Mouse (Mus musculus): ENCODE measurements at regions not wholly inside any gene's neighbourhood (a gene's known extent, or its start where the extent isn't known, plus 50 kb on each side); places are given as distances from the start of the nearest gene placed in this dataset.
A peak's percentile ranks its signal among the peaks of the same experiment; 100 is the strongest.

DNA sequence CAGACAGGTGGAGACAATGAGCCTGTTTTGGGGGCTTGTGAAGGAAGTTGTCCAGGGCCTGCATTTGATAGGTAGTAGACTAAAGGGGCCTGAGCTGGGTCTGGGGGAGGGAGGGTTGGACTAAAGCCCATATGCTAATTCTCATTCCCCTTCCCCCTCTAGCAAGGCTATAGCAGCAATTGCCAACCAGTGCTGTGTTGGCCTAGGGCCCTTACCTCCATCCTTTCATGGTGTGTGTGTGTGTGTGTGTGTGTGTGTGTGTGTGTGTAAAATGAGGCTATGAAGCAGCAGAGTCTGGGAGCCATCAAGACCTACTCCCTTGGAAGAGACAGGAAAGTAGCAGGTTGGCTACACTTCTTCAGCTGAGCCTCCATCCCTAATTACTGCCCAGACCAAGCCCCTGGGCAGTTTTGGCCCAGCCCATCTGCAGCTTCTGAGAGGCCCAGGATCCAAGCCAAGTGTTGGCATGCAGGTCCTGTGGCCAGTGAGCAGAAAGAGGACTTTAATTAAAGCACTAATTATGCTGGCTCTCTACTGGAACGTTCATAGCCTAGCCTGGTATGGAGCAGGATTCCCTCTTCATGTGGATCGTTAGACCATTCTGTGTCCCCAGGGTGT is 143.4 kb downstream of the Dhx35 start:
- Histone ChIP-seq H3K27me3 (replicated peaks; ENCODE audit: control insufficient read depth, insufficient read depth, low read length) (no peaks in the 10 kb centered on the region), H3K9ac (ENCODE audit: low read depth, low read length) (no peak overlapping the region), H3K4me2 (no peak overlapping the region), H3K4me3 (ENCODE audit: low read depth, low read length) (no peak overlapping the region), H3K36me3 (ENCODE audit: control insufficient read depth, insufficient read depth, low read length) (no peaks in the 10 kb centered on the region), H3K9me3 (ENCODE audit: control insufficient read depth, low read length) (no peaks in the 10 kb centered on the region), H3K4me1 (replicated peaks; ENCODE audit: control insufficient read depth, insufficient read depth, low read length) (no peaks in the 10 kb centered on the region), H3K27ac (ENCODE audit: low read depth, low read length) (no peak overlapping the region)
- no peak for DNase-seq (ENCODE audit: low spot score)
- ATAC-seq (replicated peaks; ENCODE audit: low FRiP score): no peak
- WGBS: 83% methylated on average over 2 of the region's 2 CpGs

DNA sequence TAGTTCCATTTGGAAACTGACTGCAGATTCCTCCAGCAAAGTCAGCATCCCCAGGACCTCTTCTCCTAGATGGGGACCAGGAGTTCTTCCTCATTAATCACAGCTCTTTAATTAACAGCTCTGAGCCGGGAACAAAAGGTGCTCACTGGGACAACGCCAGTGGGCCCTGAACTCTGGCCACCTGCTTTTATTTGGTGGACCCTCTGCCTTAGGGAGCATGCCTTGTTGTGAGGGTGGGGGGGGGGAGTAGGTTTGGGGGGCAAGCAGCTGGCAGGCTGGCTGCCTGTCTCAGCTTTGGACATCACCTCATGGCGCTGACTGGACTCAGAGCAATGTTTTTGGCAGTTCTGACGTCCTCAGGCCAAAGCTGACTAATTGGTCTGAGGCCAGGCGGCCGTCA is 154.8 kb downstream of the Dhx35 start:
- no peak overlapping the region for H3K9ac ChIP-seq (ENCODE audit: low read depth, low read length)
- H3K4me3 ChIP-seq (ENCODE audit: low read depth, low read length): no peak overlapping the region
- no peaks in the 10 kb centered on the region for H3K36me3 ChIP-seq (ENCODE audit: control insufficient read depth, insufficient read depth, low read length)
- H3K4me1 ChIP-seq (replicated peaks; ENCODE audit: control insufficient read depth, insufficient read depth, low read length): no peaks in the 10 kb centered on the region
- H3K4me2 ChIP-seq: no peak overlapping the region
- H3K27ac ChIP-seq (ENCODE audit: low read depth, low read length): no peak overlapping the region
- H3K9me3 ChIP-seq (ENCODE audit: control insufficient read depth, low read length): no peaks in the 10 kb centered on the region; the same call in 1 of the 2 replicates
- WGBS: 36% methylated on average over 6 of the region's 6 CpGs
- H3K27me3 ChIP-seq (replicated peaks; ENCODE audit: control insufficient read depth, insufficient read depth, low read length): no peaks in the 10 kb centered on the region
- no peak for ATAC-seq (replicated peaks; ENCODE audit: low FRiP score)
- no peak for DNase-seq (ENCODE audit: low spot score)

DNA sequence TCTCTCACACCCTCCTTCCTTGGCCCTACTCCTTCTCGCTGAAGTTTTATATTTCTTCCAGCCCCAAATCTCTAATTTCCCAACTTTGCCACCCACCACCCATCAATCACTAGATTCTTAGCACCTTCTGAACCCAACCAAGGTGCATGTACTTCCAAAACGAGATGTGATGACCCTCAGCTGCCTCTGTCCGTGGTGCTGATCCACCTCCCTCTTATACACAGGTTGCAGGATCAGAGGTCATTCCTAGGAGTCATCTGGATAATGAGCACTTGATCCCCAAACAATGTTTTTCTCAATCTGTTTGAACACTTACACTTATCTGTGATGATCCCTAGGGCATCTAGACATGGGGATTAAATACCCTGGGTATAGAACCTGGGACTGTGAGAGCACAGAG is 156.5 kb downstream of the Dhx35 start:
- DNase-seq (ENCODE audit: low spot score): no peak
- H3K27ac ChIP-seq (ENCODE audit: low read depth, low read length): no peak overlapping the region
- no peaks in the 10 kb centered on the region; the same call in 1 of the 2 replicates for H3K9me3 ChIP-seq (ENCODE audit: control insufficient read depth, low read length)
- ATAC-seq (replicated peaks; ENCODE audit: low FRiP score): no peak
- 27% methylated on average over 3 of the region's 3 CpGs for WGBS
- H3K9ac ChIP-seq (ENCODE audit: low read depth, low read length): no peak overlapping the region
- H3K36me3 ChIP-seq (ENCODE audit: control insufficient read depth, insufficient read depth, low read length): no peaks in the 10 kb centered on the region
- no peak overlapping the region for H3K4me3 ChIP-seq (ENCODE audit: low read depth, low read length)
- H3K4me1 ChIP-seq (replicated peaks; ENCODE audit: control insufficient read depth, insufficient read depth, low read length): no peaks in the 10 kb centered on the region
- no peak overlapping the region for H3K4me2 ChIP-seq
- H3K27me3 ChIP-seq (replicated peaks; ENCODE audit: control insufficient read depth, insufficient read depth, low read length): no peaks in the 10 kb centered on the region

DNA sequence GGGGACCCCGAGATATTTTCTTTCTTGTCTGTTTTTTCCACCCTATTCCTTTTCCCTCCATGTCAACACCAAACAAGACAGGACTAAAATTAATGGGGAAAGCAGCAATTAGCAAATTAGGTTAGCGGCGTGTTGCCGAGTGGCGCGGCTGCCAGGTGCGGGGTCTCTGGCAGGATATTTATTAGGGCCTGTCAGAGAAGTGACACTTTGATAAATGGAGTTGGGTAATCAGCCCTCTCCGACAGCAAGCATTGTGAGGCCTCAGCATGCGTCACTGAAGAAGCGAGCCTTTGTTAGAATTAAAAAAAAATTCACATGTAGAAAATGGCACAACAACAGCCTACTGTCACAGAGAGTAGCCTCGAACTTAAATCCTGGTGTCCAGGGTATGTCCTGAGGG is 162.3 kb downstream of the Dhx35 start:
- ATAC-seq (replicated peaks; ENCODE audit: low FRiP score) (no peak), DNase-seq (ENCODE audit: low spot score) (no peak)
- H3K4me1 ChIP-seq (replicated peaks; ENCODE audit: control insufficient read depth, insufficient read depth, low read length): no peaks in the 10 kb centered on the region
- 76% methylated on average over 11 of the region's 11 CpGs for WGBS
- H3K36me3 ChIP-seq (ENCODE audit: control insufficient read depth, insufficient read depth, low read length): no peaks in the 10 kb centered on the region
- H3K9me3 ChIP-seq (ENCODE audit: control insufficient read depth, low read length): no peaks in the 10 kb centered on the region
- no peak overlapping the region for H3K27ac ChIP-seq (ENCODE audit: low read depth, low read length)
- H3K9ac ChIP-seq (ENCODE audit: low read depth, low read length): no peak overlapping the region
- no peak overlapping the region for H3K4me2 ChIP-seq
- H3K4me3 ChIP-seq (ENCODE audit: low read depth, low read length): no peak overlapping the region
- no peaks in the 10 kb centered on the region for H3K27me3 ChIP-seq (replicated peaks; ENCODE audit: control insufficient read depth, insufficient read depth, low read length)

DNA sequence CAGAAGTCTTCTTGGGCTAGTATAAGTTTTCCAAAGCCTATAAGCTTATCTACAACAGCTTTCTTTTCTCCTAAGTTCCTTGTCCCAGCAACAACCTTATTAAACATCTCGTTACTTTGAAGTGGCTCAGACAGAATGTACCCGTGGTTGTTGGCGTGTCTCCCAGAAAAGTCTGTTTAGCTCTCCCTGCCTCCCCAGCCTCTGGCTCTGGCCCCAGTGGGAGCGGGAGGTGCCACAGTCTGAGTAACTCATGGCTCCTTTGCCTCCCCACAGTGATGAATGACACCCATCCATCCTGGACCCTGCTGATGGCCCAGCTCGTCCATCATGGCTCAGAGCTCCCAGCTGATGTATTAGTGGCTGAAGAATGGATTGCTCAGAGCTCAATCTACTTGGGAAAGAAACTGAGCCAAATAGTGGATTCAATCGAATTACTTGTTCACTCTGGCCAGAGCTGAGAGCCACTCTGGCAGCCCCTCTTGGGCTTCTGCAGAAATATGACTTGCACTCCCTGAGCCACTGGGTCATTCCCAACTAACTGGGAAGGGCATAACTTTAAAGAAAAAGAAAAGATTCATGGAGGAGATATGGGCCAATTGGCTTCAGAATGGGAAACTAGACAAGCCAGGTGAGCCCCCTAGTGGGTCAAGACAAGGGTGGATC is 170.5 kb downstream of the Dhx35 start:
- Histone ChIP-seq H3K27me3 (replicated peaks; ENCODE audit: control insufficient read depth, insufficient read depth, low read length) (no peaks in the 10 kb centered on the region), H3K9ac (ENCODE audit: low read depth, low read length) (no peak overlapping the region), H3K9me3 (ENCODE audit: control insufficient read depth, low read length) (no peaks in the 10 kb centered on the region), H3K27ac (ENCODE audit: low read depth, low read length) (no peak overlapping the region), H3K36me3 (ENCODE audit: control insufficient read depth, insufficient read depth, low read length) (no peaks in the 10 kb centered on the region), H3K4me1 (replicated peaks; ENCODE audit: control insufficient read depth, insufficient read depth, low read length) (no peaks in the 10 kb centered on the region), H3K4me2 (no peak overlapping the region), H3K4me3 (ENCODE audit: low read depth, low read length) (no peak overlapping the region)
- WGBS: 75% methylated on average over 6 of the region's 6 CpGs
- ATAC-seq (replicated peaks; ENCODE audit: low FRiP score) (no peak), DNase-seq (ENCODE audit: low spot score) (no peak)

DNA sequence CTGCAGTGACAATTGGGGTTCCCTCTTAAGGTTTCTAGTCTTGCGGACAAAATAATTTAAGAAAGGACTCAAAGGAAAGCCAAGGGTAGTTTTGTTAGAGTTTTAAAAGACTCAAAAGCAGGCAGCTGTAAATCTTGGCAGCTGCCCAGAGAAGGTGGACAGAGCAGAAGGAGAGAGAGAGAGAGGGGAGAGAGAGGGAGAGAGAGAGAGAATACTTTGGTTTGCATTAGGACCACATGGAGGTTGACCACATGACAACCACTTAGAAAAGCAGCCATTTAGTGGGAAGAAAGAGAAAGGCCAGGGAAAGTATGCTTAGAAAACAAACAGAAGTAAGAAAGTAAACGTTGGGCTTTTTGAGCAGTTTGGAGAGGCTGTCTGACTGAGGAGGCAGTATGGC is 177.6 kb downstream of the Dhx35 start:
- DNase-seq (ENCODE audit: low spot score): no peak
- H3K27ac ChIP-seq (ENCODE audit: low read depth, low read length): no peak overlapping the region
- no peaks in the 10 kb centered on the region for H3K27me3 ChIP-seq (replicated peaks; ENCODE audit: control insufficient read depth, insufficient read depth, low read length)
- H3K9ac ChIP-seq (ENCODE audit: low read depth, low read length): no peak overlapping the region
- H3K4me2 ChIP-seq: no peak overlapping the region
- H3K36me3 ChIP-seq (ENCODE audit: control insufficient read depth, insufficient read depth, low read length): no peaks in the 10 kb centered on the region
- H3K4me1 ChIP-seq (replicated peaks; ENCODE audit: control insufficient read depth, insufficient read depth, low read length): no peaks in the 10 kb centered on the region
- no peaks in the 10 kb centered on the region for H3K9me3 ChIP-seq (ENCODE audit: control insufficient read depth, low read length)
- no peak for ATAC-seq (replicated peaks; ENCODE audit: low FRiP score)
- no peak overlapping the region for H3K4me3 ChIP-seq (ENCODE audit: low read depth, low read length)
- WGBS: 76% methylated on average over 2 of the region's 2 CpGs

DNA sequence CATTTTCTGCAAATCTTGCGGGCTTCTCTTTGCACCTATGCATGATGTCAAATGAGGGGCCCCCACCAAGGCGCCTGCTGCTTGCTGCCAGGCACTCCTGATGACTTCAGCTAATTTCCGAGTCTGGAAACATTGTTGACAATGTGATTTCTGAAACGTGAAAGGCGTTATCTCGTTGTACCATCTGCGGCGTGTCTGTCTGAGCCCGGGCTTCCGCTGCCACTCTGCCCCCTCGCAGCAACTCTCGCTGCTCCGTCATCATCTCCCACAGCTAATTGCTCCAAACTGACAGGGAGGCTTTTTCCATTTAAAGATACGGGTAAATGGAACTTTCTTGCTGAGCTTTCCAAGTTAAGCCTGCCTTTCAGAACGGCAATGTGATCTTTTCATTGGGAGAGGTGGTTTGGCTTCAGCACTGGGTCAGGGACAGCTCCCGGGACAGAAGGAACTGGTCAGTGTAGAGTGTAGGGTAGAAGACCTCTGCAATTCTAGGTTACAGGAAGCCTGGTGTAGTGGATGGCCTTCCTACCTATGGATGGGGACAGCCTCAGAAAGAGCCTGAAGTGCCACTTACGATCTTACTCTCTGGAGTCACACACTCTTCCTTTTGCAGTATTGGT is 191.0 kb downstream of the Dhx35 start:
- Histone ChIP-seq H3K4me1 (replicated peaks; ENCODE audit: control insufficient read depth, insufficient read depth, low read length) (no peaks in the 10 kb centered on the region), H3K36me3 (ENCODE audit: control insufficient read depth, insufficient read depth, low read length) (no peaks in the 10 kb centered on the region), H3K9ac (ENCODE audit: low read depth, low read length) (no peak overlapping the region), H3K4me3 (ENCODE audit: low read depth, low read length) (no peak overlapping the region), H3K27ac (ENCODE audit: low read depth, low read length) (no peak overlapping the region), H3K9me3 (ENCODE audit: control insufficient read depth, low read length) (no peaks in the 10 kb centered on the region), H3K27me3 (replicated peaks; ENCODE audit: control insufficient read depth, insufficient read depth, low read length) (no peaks in the 10 kb centered on the region), H3K4me2 (no peak overlapping the region)
- ATAC-seq (replicated peaks; ENCODE audit: low FRiP score) (no peak), DNase-seq (ENCODE audit: low spot score) (no peak)
- 75% methylated on average over 17 of the region's 17 CpGs for WGBS

DNA sequence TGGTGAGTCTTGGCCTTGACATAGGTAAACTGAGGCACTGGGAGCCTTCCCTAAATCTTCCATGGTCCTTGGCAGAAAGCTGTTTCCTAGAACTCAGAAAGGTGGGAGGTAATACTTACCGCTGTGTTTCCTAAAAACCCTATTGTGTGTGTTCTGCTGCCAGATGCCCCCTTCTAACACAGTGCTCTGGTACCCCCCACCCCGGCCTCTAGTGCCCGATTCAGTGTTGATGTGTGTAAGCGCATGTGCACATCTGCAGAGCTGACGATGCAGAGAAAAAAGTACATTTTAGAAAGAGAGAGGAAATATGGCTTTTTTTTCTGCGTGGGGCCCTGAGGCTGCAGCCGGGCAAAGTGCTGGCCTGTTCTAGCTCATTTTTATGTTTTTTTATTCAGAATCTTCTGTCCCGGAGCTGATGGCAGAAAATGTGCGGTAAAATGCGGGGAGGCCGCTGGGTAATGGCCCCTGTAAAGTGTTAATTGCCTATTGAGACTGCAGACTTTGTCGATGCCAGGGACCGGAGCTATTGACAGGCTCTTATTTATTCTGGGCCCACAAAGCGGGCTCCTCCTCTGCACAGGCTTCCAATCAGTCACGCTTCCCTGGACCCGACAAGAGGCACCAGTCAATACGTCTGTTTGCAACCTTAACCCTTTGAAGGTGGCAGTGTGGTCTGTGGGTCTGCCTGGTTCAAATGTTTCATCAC is 208.0 kb downstream of the Dhx35 start:
- DNase-seq (ENCODE audit: low spot score) (no peak), ATAC-seq (replicated peaks; ENCODE audit: low FRiP score) (no peak)
- Histone ChIP-seq H3K4me2 (peak overlapping the region; percentile 15; the same call in 1 of the 2 replicates), H3K27ac (ENCODE audit: low read depth, low read length) (no peak overlapping the region), H3K9me3 (ENCODE audit: control insufficient read depth, low read length) (no peaks in the 10 kb centered on the region), H3K4me1 (replicated peaks; ENCODE audit: control insufficient read depth, insufficient read depth, low read length) (no peaks in the 10 kb centered on the region), H3K4me3 (ENCODE audit: low read depth, low read length) (no peak overlapping the region), H3K36me3 (ENCODE audit: control insufficient read depth, insufficient read depth, low read length) (no peaks in the 10 kb centered on the region), H3K9ac (ENCODE audit: low read depth, low read length) (no peak overlapping the region), H3K27me3 (replicated peaks; ENCODE audit: control insufficient read depth, insufficient read depth, low read length) (no peaks in the 10 kb centered on the region)
- 55% methylated on average over 17 of the region's 17 CpGs for WGBS
